ENCODE assay signal across 8 mouse cellular contexts in the genomic region with DNA sequence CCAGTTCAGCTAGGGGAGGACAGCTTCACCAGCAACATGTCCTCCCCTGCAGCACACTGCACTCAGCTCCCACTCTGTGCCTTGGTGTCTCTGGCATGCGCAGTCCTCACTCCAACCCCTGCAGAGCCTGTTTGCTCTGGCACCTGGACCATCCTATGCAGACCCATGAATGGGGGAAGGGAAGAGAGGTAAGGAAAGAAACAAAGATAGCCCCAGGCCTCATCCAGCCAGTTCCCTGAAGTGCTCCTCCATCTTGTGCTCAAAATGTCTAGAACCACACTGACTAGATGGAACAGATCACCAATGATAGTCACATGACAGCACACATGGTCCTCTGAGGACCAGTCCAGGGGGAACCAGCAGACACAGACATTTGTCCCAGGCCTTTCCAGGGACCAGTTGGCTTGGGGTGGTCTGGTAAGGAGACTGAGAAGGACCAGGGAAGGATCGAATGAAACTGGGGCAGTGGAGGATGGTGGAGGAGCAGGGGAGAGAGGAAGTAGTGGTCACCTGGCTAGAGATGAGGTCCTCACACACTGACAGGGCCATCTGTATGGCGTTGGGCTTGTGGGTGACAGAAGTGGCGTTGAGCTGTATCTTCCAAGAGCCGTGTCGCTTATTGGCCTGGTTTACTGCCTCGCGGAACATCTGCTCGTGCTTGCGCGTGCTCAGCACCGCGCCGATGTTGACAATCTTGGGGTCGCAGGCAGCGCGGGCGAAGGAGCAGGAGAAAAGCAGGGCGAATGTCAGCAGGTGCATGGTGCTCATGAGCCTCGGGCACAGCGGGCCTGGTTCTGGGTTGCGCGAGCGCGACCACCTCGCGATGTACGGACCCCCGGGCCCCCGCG. TPM values are rescaled to one million over a fixed set of nuclear protein-coding genes. Genes with fewer than 3 reads are reported as not detected.
DNase-seq lines count a peak whose midpoint lies in the region; ATAC-seq lines count a peak whose summit lies in the region.

No protein-coding gene starts in this region.

- peaks cover 32% of the 10 kb centered on the region for H3K27me3 ChIP-seq in liver, embryonic 16.5 days (ENCODE audit: control insufficient read depth, insufficient read depth, low read depth, low read length)

- H3K4me2 ChIP-seq in liver, embryonic 16.5 days (ENCODE audit: low read depth, low read length): peak overlapping the region; percentile 23; the same call in 1 of the 2 replicates

- 6% methylated on average over 31 of the region's 31 CpGs for WGBS in liver, embryonic 16.5 days (ENCODE audit: insufficient replicate concordance)

- H3K9me3 ChIP-seq in liver, embryonic 16.5 days (replicated peaks; ENCODE audit: control insufficient read depth, low read length): no peaks in the 10 kb centered on the region

- H3K36me3 ChIP-seq in liver, embryonic 16.5 days (ENCODE audit: control insufficient read depth, insufficient read depth): no peaks in the 10 kb centered on the region

- H3K4me1 ChIP-seq in liver, embryonic 16.5 days (ENCODE audit: control insufficient read depth, low read depth, low read length): no peaks in the 10 kb centered on the region

- no peak overlapping the region for H3K9ac ChIP-seq in liver, embryonic 16.5 days (ENCODE audit: low read depth, low read length)

- ATAC-seq in liver, embryonic 16.5 days (ENCODE audit: low read depth): no peak
- ATAC-seq in erythroid progenitor cell, adult 5-6 weeks (replicated peaks; ENCODE audit: low FRiP score, poor library complexity, severe bottlenecking): no peak

- H3K4me3 ChIP-seq in liver, embryonic 16.5 days (ENCODE audit: low read depth, low read length): no peak overlapping the region

- peak; percentile 51 to 67 for DNase-seq in layer of hippocampus, postnatal 36 days
- DNase-seq in layer of hippocampus, adult 11-12 months (ENCODE audit: low spot score): no peak
- DNase-seq in cerebellum, adult 8-10 months: peak; percentile 60
- peak; percentile 28 to 50 for DNase-seq in frontal cortex, postnatal 10 days (ENCODE audit: low spot score in 2 of 2)
- DNase-seq in gastrocnemius, postnatal 10 days: no peak
- DNase-seq in adrenal gland, adult 8-10 months: no peak

- H3K27ac ChIP-seq in liver, embryonic 16.5 days (ENCODE audit: low read length): no peak overlapping the region

RNA-seq across cellular contexts. Expression of gene Grin1, which starts 0.6 kb away (rescaled TPM):
- total RNA-seq in layer of hippocampus, postnatal 36 days (2021): 100 to 1,000 TPM; 420 to 431 TPM
- polyA plus RNA-seq in liver, embryonic 16.5 days (2015; fragmentation: Nextera tagmentation; extraction: Ambion mirVana): 0.02 TPM in 1 of 2 replicates, not detected in the other
- total RNA-seq in erythroid progenitor cell, adult 5-6 weeks (2015; ENCODE audit: low replicate concordance): not detected in 2 replicates
- total RNA-seq in erythroid progenitor cell, adult 5-6 weeks (2017; ENCODE audit: low replicate concordance): not detected in 2 replicates
- total RNA-seq in gastrocnemius, postnatal 10 days (2021): under 1 TPM; 0.47 to 0.63 TPM
- total RNA-seq in adrenal gland, adult 8-10 months (2022): 10 to 100 TPM; 13.0 to 21.3 (median 17.8) TPM

RNA-seq across cellular contexts. Expression of gene Man1b1, which starts 13.8 kb away (rescaled TPM):
- total RNA-seq in layer of hippocampus, postnatal 36 days (2021): 10 to 100 TPM; 50.6 to 52.3 TPM
- polyA plus RNA-seq in liver, embryonic 16.5 days (2015; fragmentation: Nextera tagmentation; extraction: Ambion mirVana): 15.3 and 17.2 TPM in 2 replicates
- total RNA-seq in erythroid progenitor cell, adult 5-6 weeks (2015; ENCODE audit: low replicate concordance): 20.9 and 40.2 TPM in 2 replicates
- 34.1 and 51.6 TPM in 2 replicates for total RNA-seq in erythroid progenitor cell, adult 5-6 weeks (2017; ENCODE audit: low replicate concordance)
- 10 to 100 TPM; 21.0 to 25.2 TPM for total RNA-seq in gastrocnemius, postnatal 10 days (2021)
- 10 to 100 TPM; 66.5 to 71.9 (median 67.6) TPM for total RNA-seq in adrenal gland, adult 8-10 months (2022)

RNA-seq across cellular contexts. Expression of gene Lrrc26, which starts 28.6 kb away (rescaled TPM):
- total RNA-seq in layer of hippocampus, postnatal 36 days (2021): not detected
- not detected in 2 replicates for polyA plus RNA-seq in liver, embryonic 16.5 days (2015; fragmentation: Nextera tagmentation; extraction: Ambion mirVana)
- total RNA-seq in erythroid progenitor cell, adult 5-6 weeks (2015; ENCODE audit: low replicate concordance): not detected in 2 replicates
- not detected in 2 replicates for total RNA-seq in erythroid progenitor cell, adult 5-6 weeks (2017; ENCODE audit: low replicate concordance)
- under 1 TPM in 1 of 2 experiments, not detected in 1; 0.26 TPM for total RNA-seq in gastrocnemius, postnatal 10 days (2021)
- total RNA-seq in adrenal gland, adult 8-10 months (2022): not detected

RNA-seq across cellular contexts. Expression of gene Tmem210, which starts 30.4 kb away (rescaled TPM):
- total RNA-seq in layer of hippocampus, postnatal 36 days (2021): not detected
- not detected in 2 replicates for polyA plus RNA-seq in liver, embryonic 16.5 days (2015; fragmentation: Nextera tagmentation; extraction: Ambion mirVana)
- not detected in 2 replicates for total RNA-seq in erythroid progenitor cell, adult 5-6 weeks (2015; ENCODE audit: low replicate concordance)
- total RNA-seq in erythroid progenitor cell, adult 5-6 weeks (2017; ENCODE audit: low replicate concordance): not detected in 2 replicates
- not detected for total RNA-seq in gastrocnemius, postnatal 10 days (2021)
- not detected for total RNA-seq in adrenal gland, adult 8-10 months (2022)

RNA-seq across cellular contexts. Expression of gene Dpp7, which starts 37.8 kb away (rescaled TPM):
- total RNA-seq in layer of hippocampus, postnatal 36 days (2021): 10 to 100 TPM; 26.1 to 38.4 TPM
- 10.8 and 11.5 TPM in 2 replicates for polyA plus RNA-seq in liver, embryonic 16.5 days (2015; fragmentation: Nextera tagmentation; extraction: Ambion mirVana)
- 4.7 TPM in 1 of 2 replicates, not detected in the other for total RNA-seq in erythroid progenitor cell, adult 5-6 weeks (2015; ENCODE audit: low replicate concordance)
- total RNA-seq in erythroid progenitor cell, adult 5-6 weeks (2017; ENCODE audit: low replicate concordance): 0.68 and 6.2 TPM in 2 replicates
- total RNA-seq in gastrocnemius, postnatal 10 days (2021): 1 to 10 TPM; 7.9 to 9.5 TPM
- total RNA-seq in adrenal gland, adult 8-10 months (2022): 10 to 100 TPM; 39.8 to 59.1 (median 45.7) TPM

Comparison
In these comparisons a context has a peak if more than half of its experiments do, and no peak if none do; other contexts are left out.
1. DNase-seq: peak in layer of hippocampus, postnatal 36 days (2 of 2), cerebellum, adult 8-10 months (single experiment) and frontal cortex, postnatal 10 days (2 of 2); none in layer of hippocampus, adult 11-12 months (single experiment), gastrocnemius, postnatal 10 days (single experiment) and adrenal gland, adult 8-10 months (single experiment).
2. RNA of gene Grin1, which starts 0.6 kb away (total RNA-seq): 420 to 431 TPM in layer of hippocampus, postnatal 36 days; 13.0 to 21.3 TPM in adrenal gland, adult 8-10 months, 0.47 to 0.63 TPM in gastrocnemius, postnatal 10 days and not detected in erythroid progenitor cell, adult 5-6 weeks; every median in the first group is over 10 times any median in the second.